Mouse (Mus musculus): ENCODE measurements at regions not wholly inside any gene's neighbourhood (a gene's known extent, or its start where the extent isn't known, plus 50 kb on each side); places are given as distances from the start of the nearest gene placed in this dataset.

DNA sequence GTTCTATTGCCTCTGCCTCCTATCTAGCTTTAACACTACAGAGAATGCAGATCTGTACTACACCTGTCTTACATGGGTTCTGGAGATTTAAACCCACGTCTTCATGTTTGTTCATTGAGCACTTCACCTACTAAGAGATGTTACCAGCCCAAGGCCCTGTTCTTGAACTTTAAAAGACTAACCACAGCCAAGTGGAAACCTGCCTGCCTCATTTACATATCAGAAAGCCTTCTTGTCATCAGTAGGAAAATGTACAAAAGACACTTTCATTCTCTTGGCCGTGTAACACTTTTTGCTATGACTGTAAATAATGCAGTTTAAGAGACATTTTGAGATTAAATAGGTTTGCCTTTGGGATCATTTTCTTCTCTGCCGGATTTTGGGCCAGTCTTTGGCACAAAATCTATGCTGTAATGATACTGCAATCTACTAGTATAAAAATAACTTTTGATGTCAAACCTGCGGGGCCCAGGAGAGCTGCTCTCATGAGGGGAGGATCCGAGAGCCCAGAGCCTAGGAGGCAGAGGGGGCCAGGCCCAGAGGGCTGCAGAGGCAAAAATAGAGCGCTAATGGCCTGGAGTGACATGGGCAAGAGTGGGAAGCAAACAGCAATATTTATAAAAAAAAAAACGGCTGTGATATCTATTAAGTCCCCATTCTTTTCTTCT, 318.4 kb upstream of the Myo3a start:
- DNase-seq (ENCODE audit: low spot score in 2 of 2) = no peak

DNA sequence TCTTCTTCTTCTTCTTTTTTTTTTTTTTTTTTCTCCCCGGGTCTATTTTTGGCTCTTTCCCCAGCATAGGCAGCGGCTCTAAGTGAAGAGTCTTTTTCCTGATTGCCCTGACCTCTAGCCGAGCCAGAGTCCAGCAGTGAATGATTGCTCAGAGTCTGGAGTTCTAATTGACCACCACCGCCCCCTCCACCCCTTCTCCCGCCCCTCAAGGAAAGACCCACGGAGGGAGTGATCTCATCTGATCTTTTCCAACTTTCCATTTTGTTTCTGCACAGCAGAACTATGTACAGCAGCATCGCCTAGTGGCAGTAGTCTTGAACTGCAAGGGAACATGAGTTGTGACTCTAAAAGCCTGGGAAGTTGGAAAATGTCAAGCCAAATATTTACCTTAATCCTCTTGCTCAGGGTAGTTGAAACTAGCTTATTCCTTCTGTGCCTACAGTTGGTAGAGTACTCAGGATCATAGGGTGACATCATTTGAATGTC, 317.8 kb upstream of the Myo3a start:
- peak; percentile 88 to 90 for DNase-seq (ENCODE audit: low spot score in 2 of 2)

GRCm38 (mm10) chr2:21917804-21918690, 309.3 kb upstream of the Myo3a start:
- peak; percentile 83 to 86 for DNase-seq (ENCODE audit: low spot score in 2 of 2)

- DNase-seq (ENCODE audit: low spot score in 2 of 2) = peak; percentile 19 to 25
These were observed 308.2 kb upstream of the Myo3a start for GRCm38 (mm10) chr2:21919091-21919490.

GRCm38 (mm10) chr2:21927656-21928055, 299.6 kb upstream of the Myo3a start:
- DNase-seq (ENCODE audit: low spot score in 2 of 2) = no peak

GRCm38 (mm10) chr2:21939993-21940392, 287.3 kb upstream of the Myo3a start:
- no peak for DNase-seq (ENCODE audit: low spot score in 2 of 2)

DNA sequence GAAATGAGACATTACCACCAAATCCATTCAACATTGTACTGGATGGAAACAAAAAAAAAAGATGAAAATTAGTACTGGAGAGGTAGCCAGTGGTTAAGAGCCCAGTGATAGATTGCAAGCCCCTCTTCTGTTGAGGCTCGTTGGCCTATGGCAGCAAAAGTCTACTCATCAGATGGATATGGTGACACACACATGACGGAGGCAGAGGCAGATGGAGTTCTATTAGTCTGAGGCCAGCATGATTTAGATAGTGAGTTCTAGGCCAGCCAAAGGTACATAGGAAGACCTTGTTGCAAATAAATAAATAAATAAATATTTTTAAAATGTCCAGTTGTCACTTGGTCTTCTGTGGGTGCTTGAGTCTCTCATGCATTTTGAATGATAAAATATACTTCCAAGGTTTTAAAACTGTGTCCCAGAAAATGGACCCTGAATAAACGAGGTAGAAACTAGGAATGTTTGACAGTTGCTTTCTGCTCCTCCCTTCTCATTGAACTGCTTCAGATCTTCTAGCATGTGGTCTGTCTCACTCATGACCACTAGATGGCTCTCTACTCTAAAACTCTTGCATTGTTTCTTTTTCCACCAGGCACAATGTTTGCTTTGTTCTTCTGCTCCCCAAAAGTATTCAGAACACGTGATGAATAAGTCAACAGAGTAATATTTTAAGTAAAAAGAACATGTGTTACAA, 286.4 kb upstream of the Myo3a start:
- DNase-seq (ENCODE audit: low spot score in 2 of 2) = peak in 1 of 2 experiments; percentile 28

- DNase-seq (ENCODE audit: low spot score in 2 of 2) = no peak
These were observed 285.8 kb upstream of the Myo3a start for GRCm38 (mm10) chr2:21941488-21942000.

GRCm38 (mm10) chr2:21943676-21944075, 283.6 kb upstream of the Myo3a start:
- no peak for DNase-seq (ENCODE audit: low spot score in 2 of 2)

GRCm38 (mm10) chr2:21946484-21946883, 280.8 kb upstream of the Myo3a start:
- no peak for DNase-seq (ENCODE audit: low spot score in 2 of 2)

GRCm38 (mm10) chr2:21951279-21951678, 276.0 kb upstream of the Myo3a start:
- no peak for DNase-seq (ENCODE audit: low spot score in 2 of 2)

GRCm38 (mm10) chr2:21956112-21956963, 271.0 kb upstream of the Myo3a start:
- no peak for DNase-seq (ENCODE audit: low spot score in 2 of 2)

DNA sequence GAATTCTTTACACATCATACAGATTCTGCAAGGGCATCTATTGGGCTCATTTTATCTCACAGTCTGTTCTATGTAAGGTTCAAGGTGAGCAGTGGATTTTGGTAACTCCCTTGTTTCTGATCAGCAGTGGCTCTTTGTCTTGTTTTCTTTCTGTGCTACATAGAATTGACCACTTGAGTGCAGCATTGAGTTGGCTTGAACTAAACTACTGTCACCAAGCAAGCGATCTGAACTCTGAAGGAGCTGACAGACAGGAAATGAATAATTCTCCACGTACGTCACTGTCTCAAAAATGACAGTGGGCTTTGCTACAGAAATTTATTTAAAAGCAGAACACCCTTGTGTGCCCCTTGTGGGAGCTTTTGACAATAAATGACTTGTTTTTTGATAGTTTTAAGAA, 268.9 kb upstream of the Myo3a start:
- peak; percentile 16 to 58 for DNase-seq (ENCODE audit: low spot score in 2 of 2)

GRCm38 (mm10) chr2:21958802-21959201, 268.5 kb upstream of the Myo3a start:
- DNase-seq (ENCODE audit: low spot score in 2 of 2) = no peak

- DNase-seq (ENCODE audit: low spot score in 2 of 2) = no peak
These were observed 263.8 kb upstream of the Myo3a start for GRCm38 (mm10) chr2:21963343-21964026.

DNA sequence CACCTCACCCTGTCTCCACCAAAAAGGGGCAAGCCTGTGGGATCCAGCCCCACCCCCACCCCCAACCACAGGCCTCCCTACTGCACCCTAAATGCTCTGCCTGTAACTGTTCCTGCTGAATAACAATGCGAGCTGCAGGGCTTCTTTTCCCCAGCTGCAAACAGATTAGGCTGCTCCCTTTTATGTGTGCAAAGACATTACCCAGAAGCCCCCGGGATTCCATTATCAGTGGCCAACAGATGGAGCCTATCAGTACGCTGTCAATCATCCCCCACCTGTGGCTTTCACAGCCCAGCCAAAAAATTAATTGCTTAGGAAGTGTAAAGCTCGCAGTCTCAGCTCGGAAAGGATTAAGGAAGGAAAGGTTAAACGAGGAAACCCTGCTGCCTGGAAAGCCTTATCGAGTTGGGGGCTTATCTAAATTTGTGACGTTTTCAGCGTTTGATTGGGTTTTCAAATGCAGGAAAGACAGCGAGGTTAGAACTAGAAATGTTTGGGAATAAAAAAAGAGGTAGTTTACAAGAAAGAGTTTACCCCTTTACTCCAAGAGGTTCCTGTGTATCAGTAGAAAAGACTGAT, 263.2 kb upstream of the Myo3a start:
- DNase-seq (ENCODE audit: low spot score in 2 of 2) = peak; percentile 29 to 40

DNA sequence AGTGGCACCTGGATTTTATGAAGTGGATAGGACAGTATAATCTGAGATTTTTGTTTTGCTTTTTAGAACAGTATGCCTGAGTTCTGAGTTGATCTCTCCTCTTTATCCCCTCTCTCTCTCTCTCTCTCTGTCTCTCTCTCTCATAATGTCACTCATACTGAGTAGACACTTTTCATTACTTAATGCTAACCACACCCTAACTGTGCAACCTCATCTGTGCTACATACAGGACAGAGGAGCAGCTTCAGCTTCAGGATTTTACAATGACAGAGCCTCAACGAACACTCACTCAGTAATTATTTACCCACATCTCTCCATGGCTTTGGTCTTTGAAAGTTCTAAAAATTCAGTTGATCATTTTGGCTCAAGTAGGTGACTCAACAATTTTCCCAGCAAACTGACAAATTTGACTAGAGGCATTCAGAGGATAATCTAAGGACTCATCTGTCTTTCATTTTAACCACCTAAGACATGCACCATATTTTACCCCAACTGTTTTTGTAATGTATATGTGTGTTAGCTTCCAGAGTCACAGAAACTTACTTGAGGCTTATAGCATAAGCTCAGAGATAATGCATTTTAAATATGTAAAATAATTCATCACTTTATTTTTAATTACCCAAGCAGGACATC, 256.4 kb upstream of the Myo3a start:
- no peak for DNase-seq (ENCODE audit: low spot score in 2 of 2)

- no peak for DNase-seq (ENCODE audit: low spot score in 2 of 2)
These were observed 252.7 kb upstream of the Myo3a start for GRCm38 (mm10) chr2:21974599-21974998.

- no peak for DNase-seq (ENCODE audit: low spot score in 2 of 2)
These were observed 251.8 kb upstream of the Myo3a start for GRCm38 (mm10) chr2:21975547-21975946.

All from layer of hippocampus, postnatal 10 days (tissue).